Mouse (Mus musculus): ENCODE data around the gene Micall1. TPM values are rescaled to one million over a fixed set of nuclear protein-coding genes. Genes with fewer than 3 reads are reported as not detected.

Micall1 gene
- polyA plus RNA-seq, 1 experiment from 2014 or later = 9.1 TPM

DNA sequence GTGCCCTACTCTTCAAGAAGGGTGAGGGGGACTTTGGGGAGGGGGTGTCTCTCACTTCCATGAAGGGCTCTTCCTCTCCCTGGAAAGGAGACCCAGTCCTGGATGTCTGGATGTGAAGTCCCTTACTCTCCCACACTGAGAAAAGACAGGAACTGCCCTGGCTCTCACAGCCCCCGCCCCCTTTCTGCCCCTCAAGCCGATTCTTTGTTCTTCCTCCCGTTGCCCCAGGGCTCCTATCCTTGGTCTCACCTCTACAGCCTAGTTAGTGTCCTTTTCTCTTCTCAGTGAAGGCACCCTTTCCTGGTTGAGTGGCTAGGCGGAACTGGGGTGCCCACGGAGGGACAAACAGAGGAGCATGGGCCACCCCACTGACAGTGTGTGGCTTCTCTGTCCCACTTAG lies 56.4 kb downstream of the Micall1 start, which contains the start of gene Sox10:
TSS of gene Sox10 (minus strand) at position 101 of the 400 bp plus-strand sequence.
- no peak for TF ChIP-seq EP300 (IDR thresholded peaks at IDR 0.05)
- TF ChIP-seq CTCF (IDR thresholded peaks at IDR 0.05) = no peak
- Histone ChIP-seq H3K4me1 (ENCODE audit: insufficient read depth, low read depth, low read length) (no peaks in the 10 kb centered on the region), H3K9me3 (ENCODE audit: low read length) (no peaks in the 10 kb centered on the region), H3K4me3 (ENCODE audit: low read depth, low read length) (no peak within 1 kb of the TSS), H3K36me3 (ENCODE audit: insufficient read depth, low read length) (no peaks in the 10 kb centered on the region), H3K27ac (ENCODE audit: low read length) (no peak within 1 kb of the TSS), H3K27me3 (replicated peaks; ENCODE audit: insufficient read depth, low read length) (peaks cover 31% of the 10 kb centered on the region), H3K9ac (replicated peaks; ENCODE audit: low read depth) (no peak within 1 kb of the TSS), H3K4me2 (replicated peaks; ENCODE audit: low read depth, low read length) (no peak within 1 kb of the TSS)
- no peak for DNase-seq (ENCODE audit: low spot score)
- ATAC-seq = no peak
- 53% methylated on average over 5 of the region's 5 CpGs for WGBS

DNA sequence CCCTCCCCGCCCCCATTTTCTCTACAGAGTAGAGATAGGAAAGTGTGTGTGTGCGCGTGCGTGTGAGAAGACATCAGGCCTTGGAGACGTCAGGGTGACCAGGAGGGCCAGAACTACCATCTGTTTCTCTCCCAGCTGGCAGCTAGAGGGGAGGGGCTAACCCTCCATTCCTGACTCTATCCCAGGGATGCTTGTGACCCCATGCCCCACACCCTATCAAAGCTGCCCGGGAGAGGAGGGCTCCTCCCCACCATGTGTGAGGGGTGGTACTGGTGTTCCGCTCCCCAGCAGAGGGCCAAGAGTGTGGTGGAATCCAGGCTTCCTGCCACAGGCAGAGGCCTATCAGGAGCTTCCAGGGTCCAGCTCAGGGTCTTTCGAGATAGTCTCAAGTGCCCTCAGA lies 58.0 kb downstream of the Micall1 start:
- H3K9me3 ChIP-seq (ENCODE audit: low read length) = no peaks in the 10 kb centered on the region
- peaks cover 30% of the 10 kb centered on the region for H3K27me3 ChIP-seq (replicated peaks; ENCODE audit: insufficient read depth, low read length)
- H3K4me1 ChIP-seq (ENCODE audit: insufficient read depth, low read depth, low read length) = no peaks in the 10 kb centered on the region
- H3K4me2 ChIP-seq (replicated peaks; ENCODE audit: low read depth, low read length) = no peak overlapping the region
- ATAC-seq (no peak), DNase-seq (ENCODE audit: low spot score) (no peak)
- TF ChIP-seq EP300 (IDR thresholded peaks at IDR 0.05) = no peak
- no peak for TF ChIP-seq CTCF (IDR thresholded peaks at IDR 0.05)
- H3K4me3 ChIP-seq (ENCODE audit: low read depth, low read length) = no peak overlapping the region
- H3K27ac ChIP-seq (ENCODE audit: low read length) = no peak overlapping the region
- H3K36me3 ChIP-seq (ENCODE audit: insufficient read depth, low read length) = no peaks in the 10 kb centered on the region
- 49% methylated on average over 8 of the region's 8 CpGs for WGBS
- no peak overlapping the region for H3K9ac ChIP-seq (replicated peaks; ENCODE audit: low read depth)

DNA sequence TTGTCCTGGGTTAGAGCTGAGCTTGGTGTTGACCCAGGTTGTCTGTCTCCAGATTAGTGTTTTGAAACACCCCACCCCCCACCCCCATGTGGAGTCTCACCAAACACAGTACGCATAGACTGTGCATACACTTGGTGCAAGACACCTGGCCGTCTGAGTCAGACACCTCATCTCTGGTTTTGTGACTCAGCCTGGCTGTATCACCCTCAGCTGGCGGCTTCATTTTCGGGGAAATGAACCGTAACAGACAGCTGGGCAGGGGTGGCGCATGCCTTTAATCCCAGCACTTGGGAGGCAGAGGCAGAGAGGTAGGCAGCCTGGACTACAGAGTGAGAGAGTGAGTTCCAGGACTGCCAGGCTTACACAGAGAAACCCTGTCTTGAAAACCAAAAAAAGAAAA lies 68.2 kb downstream of the Micall1 start:
- Histone ChIP-seq H3K4me3 (ENCODE audit: low read depth, low read length) (no peak overlapping the region), H3K27me3 (replicated peaks; ENCODE audit: insufficient read depth, low read length) (no peaks in the 10 kb centered on the region), H3K36me3 (ENCODE audit: insufficient read depth, low read length) (no peaks in the 10 kb centered on the region), H3K9me3 (ENCODE audit: low read length) (no peaks in the 10 kb centered on the region), H3K4me2 (replicated peaks; ENCODE audit: low read depth, low read length) (no peak overlapping the region), H3K9ac (replicated peaks; ENCODE audit: low read depth) (no peak overlapping the region), H3K4me1 (ENCODE audit: insufficient read depth, low read depth, low read length) (no peaks in the 10 kb centered on the region), H3K27ac (ENCODE audit: low read length) (no peak overlapping the region)
- TF ChIP-seq CTCF (IDR thresholded peaks at IDR 0.05) = no peak
- TF ChIP-seq EP300 (IDR thresholded peaks at IDR 0.05) = no peak
- DNase-seq (ENCODE audit: low spot score) = no peak
- ATAC-seq = no peak
- 50% methylated on average over 6 of the region's 6 CpGs for WGBS

DNA sequence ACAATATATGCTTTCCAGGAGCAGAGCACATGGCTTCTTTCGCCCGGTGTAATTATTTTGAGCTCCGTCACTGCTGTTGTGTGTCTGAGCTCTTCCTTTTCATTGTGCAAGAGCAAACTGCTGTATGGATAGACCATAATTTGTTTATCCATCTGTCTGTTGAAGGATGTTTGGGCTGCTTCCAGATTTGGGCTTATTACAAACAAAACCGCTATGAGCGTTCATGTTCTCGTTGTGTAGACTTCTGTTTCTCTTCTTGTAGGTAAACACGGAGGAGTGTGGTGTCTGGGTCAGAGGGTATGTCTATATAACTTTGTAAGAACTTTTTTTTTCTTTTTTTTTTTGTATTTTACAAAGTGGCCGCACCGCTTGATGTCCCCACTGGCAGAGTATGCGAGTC lies 76.5 kb downstream of the Micall1 start:
- TF ChIP-seq EP300 (IDR thresholded peaks at IDR 0.05) (peak; percentile 32; the same call in 1 of the 2 replicates), CTCF (IDR thresholded peaks at IDR 0.05) (no peak)
- peak; percentile 56 for ATAC-seq
- Histone ChIP-seq H3K4me1 (ENCODE audit: insufficient read depth, low read depth, low read length) (peaks cover 5% of the 10 kb centered on the region; the same call in 1 of the 2 replicates), H3K4me3 (ENCODE audit: low read depth, low read length) (no peak overlapping the region), H3K9ac (replicated peaks; ENCODE audit: low read depth) (no peak overlapping the region), H3K4me2 (replicated peaks; ENCODE audit: low read depth, low read length) (no peak overlapping the region), H3K9me3 (ENCODE audit: low read length) (no peaks in the 10 kb centered on the region), H3K36me3 (ENCODE audit: insufficient read depth, low read length) (no peaks in the 10 kb centered on the region), H3K27ac (ENCODE audit: low read length) (no peak overlapping the region), H3K27me3 (replicated peaks; ENCODE audit: insufficient read depth, low read length) (no peaks in the 10 kb centered on the region)
- DNase-seq (ENCODE audit: low spot score) = peak; percentile 72
- 31% methylated on average over 10 of the region's 10 CpGs for WGBS

Other genes starting within 250 kb of the Micall1 start
- 49.7 and 51.5 TPM in 2 replicates for gene Gga1, start 231.7 kb upstream of the Micall1 start, polyA plus RNA-seq (2015; fragmentation: Nextera tagmentation; extraction: Ambion mirVana)
- gene Gm49510, start 209.2 kb upstream of the Micall1 start, polyA plus RNA-seq (2015; fragmentation: Nextera tagmentation; extraction: Ambion mirVana) = 0.10 and 0.42 TPM in 2 replicates
- gene Sh3bp1, start 209.1 kb upstream of the Micall1 start, polyA plus RNA-seq (2015; fragmentation: Nextera tagmentation; extraction: Ambion mirVana) = 12.7 and 12.8 TPM in 2 replicates
- gene Pdxp, start 195.0 kb upstream of the Micall1 start, polyA plus RNA-seq (2015; fragmentation: Nextera tagmentation; extraction: Ambion mirVana) = 1.8 and 1.9 TPM in 2 replicates
- gene Lgals1, start 182.2 kb upstream of the Micall1 start, polyA plus RNA-seq (2015; fragmentation: Nextera tagmentation; extraction: Ambion mirVana) = 655 and 726 TPM in 2 replicates
- 26.8 and 28.9 TPM in 2 replicates for gene Nol12, start 174.0 kb upstream of the Micall1 start, polyA plus RNA-seq (2015; fragmentation: Nextera tagmentation; extraction: Ambion mirVana)
- gene Triobp, start 161.2 kb upstream of the Micall1 start, polyA plus RNA-seq (2015; fragmentation: Nextera tagmentation; extraction: Ambion mirVana) = 22.5 and 23.9 TPM in 2 replicates
- gene H1f0, start 80.4 kb upstream of the Micall1 start, polyA plus RNA-seq (2015; fragmentation: Nextera tagmentation; extraction: Ambion mirVana) = 263 and 311 TPM in 2 replicates
- gene Galr3, start 67.0 kb upstream of the Micall1 start, polyA plus RNA-seq (2015; fragmentation: Nextera tagmentation; extraction: Ambion mirVana) = 0.12 and 0.14 TPM in 2 replicates
- gene Ankrd54, start 46.0 kb upstream of the Micall1 start, polyA plus RNA-seq (2015; fragmentation: Nextera tagmentation; extraction: Ambion mirVana) = 45.4 and 48.4 TPM in 2 replicates
- 99.3 and 101 TPM in 2 replicates for gene Eif3l, start 33.7 kb upstream of the Micall1 start, polyA plus RNA-seq (2015; fragmentation: Nextera tagmentation; extraction: Ambion mirVana)
- gene Polr2f, start 32.1 kb downstream of the Micall1 start, polyA plus RNA-seq (2015; fragmentation: Nextera tagmentation; extraction: Ambion mirVana) = 243 and 261 TPM in 2 replicates
- gene 1700088E04Rik, start 32.4 kb downstream of the Micall1 start, polyA plus RNA-seq (2015; fragmentation: Nextera tagmentation; extraction: Ambion mirVana) = 29.8 and 30.4 TPM in 2 replicates
- 0.11 and 0.31 TPM in 2 replicates for gene Sox10, start 56.3 kb downstream of the Micall1 start, polyA plus RNA-seq (2015; fragmentation: Nextera tagmentation; extraction: Ambion mirVana)
- 22.0 and 22.2 TPM in 2 replicates for gene Pick1, start 120.3 kb downstream of the Micall1 start, polyA plus RNA-seq (2015; fragmentation: Nextera tagmentation; extraction: Ambion mirVana)
- 0.16 and 0.31 TPM in 2 replicates for gene Gm49486, start 120.5 kb downstream of the Micall1 start, polyA plus RNA-seq (2015; fragmentation: Nextera tagmentation; extraction: Ambion mirVana)
- 0.07 and 0.13 TPM in 2 replicates for gene Slc16a8, start 145.9 kb downstream of the Micall1 start, polyA plus RNA-seq (2015; fragmentation: Nextera tagmentation; extraction: Ambion mirVana)
- gene Baiap2l2, start 176.6 kb downstream of the Micall1 start, polyA plus RNA-seq (2015; fragmentation: Nextera tagmentation; extraction: Ambion mirVana) = 1.4 and 2.7 TPM in 2 replicates
- 11.8 and 13.7 TPM in 2 replicates for gene Pla2g6, start 219.5 kb downstream of the Micall1 start, polyA plus RNA-seq (2015; fragmentation: Nextera tagmentation; extraction: Ambion mirVana)
- gene Maff, start 237.7 kb downstream of the Micall1 start, polyA plus RNA-seq (2015; fragmentation: Nextera tagmentation; extraction: Ambion mirVana) = 10.6 and 10.8 TPM in 2 replicates